Mouse (Mus musculus) hindbrain, embryonic 14.5 days (tissue): Measurements from ENCODE around the gene Klhl35. TPM values are rescaled to one million over a fixed set of nuclear protein-coding genes. Genes with fewer than 3 reads are reported as not detected.

ENCODE experiments used
- ATAC-seq: fragments of 200-750 bp; cut with Nextera tagmentation; 2 replicates; pipeline ENCODE4 v1.8.0; 2017; ENCODE audit warnings: moderate number of reproducible peaks, mild to moderate bottlenecking, moderate TSS enrichment, moderate library complexity; ENCODE audit not compliant: low FRiP score
- DNase-seq: peaks from one replicate; pipeline ENCODE4 v3.0.0-alpha.2; 2015; ENCODE audit warnings: low spot score
- H3K27ac ChIP-seq: fragments of 300-500 bp; sonication (generic); 2 replicates; pipeline ENCODE4 v1.5.1; 2014; ENCODE audit warnings: mild to moderate bottlenecking, moderate library complexity
- H3K27me3 ChIP-seq: fragments of 300-500 bp; sonication (generic); 2 replicates; pipeline ENCODE4 v1.6.1; 2014; ENCODE audit warnings: mild to moderate bottlenecking, low read length, mixed read lengths; ENCODE audit not compliant: control insufficient read depth, insufficient read depth
- H3K36me3 ChIP-seq: fragments of 300-500 bp; sonication (generic); replicated peaks from 2 replicates; pipeline ENCODE4 v1.6.1; 2014; ENCODE audit not compliant: control insufficient read depth, insufficient read depth
- H3K4me1 ChIP-seq: fragments of 300-500 bp; sonication (generic); replicated peaks from 2 replicates; pipeline ENCODE4 v1.6.1; 2014; ENCODE audit warnings: antibody characterized with exemption, low read length, mixed read lengths; ENCODE audit not compliant: control insufficient read depth, insufficient read depth
- H3K4me2 ChIP-seq: fragments of 300-500 bp; sonication (generic); replicated peaks from 2 replicates; pipeline ENCODE4 v1.6.1; 2014; ENCODE audit warnings: mild to moderate bottlenecking, moderate library complexity
- H3K4me3 ChIP-seq: fragments of 300-500 bp; sonication (generic); replicated peaks from 2 replicates; pipeline ENCODE4 v1.5.1; 2014; ENCODE audit warnings: mild to moderate bottlenecking, low read length
- H3K9ac ChIP-seq: fragments of 300-500 bp; sonication (generic); 2 replicates; pipeline ENCODE4 v1.6.1; 2014
- H3K9me3 ChIP-seq: fragments of 300-500 bp; sonication (generic); 2 replicates; pipeline ENCODE4 v1.6.1; 2016; ENCODE audit warnings: low read length; ENCODE audit not compliant: control insufficient read depth
- WGBS: fragments of 180-500 bp; shearing (Covaris S2); extraction: QIAGEN DNeasy Blood & Tissue Kit; methylation state at CpG from one replicate; pipeline ENCODE4 v1.1.7; 2014; 5-methylcytosine and 5-hydroxymethylcytosine counted together
- polyA plus RNA-seq: library from polyadenylated mRNA; unstranded; fragments of >200 nt; fragmentation: Nextera tagmentation; extraction: Ambion mirVana; gene quantifications from 2 replicates; pipeline ENCODE4 v1.2.1, GENCODE M21; 2014

Klhl35 gene
- polyA plus RNA-seq, 1 experiment from 2014 or later = 4.1 TPM

- DNase-seq (no peak), ATAC-seq (no peak)
- H3K4me2 ChIP-seq = no peak overlapping the region
- no peaks in the 10 kb centered on the region for H3K4me1 ChIP-seq
- 77% methylated on average over 8 of the region's 8 CpGs for WGBS
- no peak overlapping the region for H3K9ac ChIP-seq
- no peak overlapping the region for H3K27ac ChIP-seq
- no peak overlapping the region for H3K4me3 ChIP-seq
- H3K27me3 ChIP-seq = no peaks in the 10 kb centered on the region
- no peaks in the 10 kb centered on the region for H3K36me3 ChIP-seq
- H3K9me3 ChIP-seq = no peaks in the 10 kb centered on the region
Observed at GRCm38 (mm10) chr7:99523121-99523520, 57.3 kb downstream of the Klhl35 start.

Other genes with a start within 250 kb of the Klhl35 start
- 1.3 and 2.5 TPM in 2 replicates for gene Mogat2, start 227.4 kb upstream of the Klhl35 start, polyA plus RNA-seq
- gene Map6, start 198.6 kb upstream of the Klhl35 start, polyA plus RNA-seq = 122 and 135 TPM in 2 replicates
- 122 and 128 TPM in 2 replicates for gene Serpinh1, start 112.8 kb upstream of the Klhl35 start, polyA plus RNA-seq
- gene Gdpd5, start 84.6 kb upstream of the Klhl35 start, polyA plus RNA-seq = 37.7 and 46.2 TPM in 2 replicates
- 445 and 515 TPM in 2 replicates for gene Rps3, start 17.7 kb downstream of the Klhl35 start, polyA plus RNA-seq
- gene Arrb1, start 69.5 kb downstream of the Klhl35 start, polyA plus RNA-seq = 9.8 and 10.1 TPM in 2 replicates
- 1.7 and 2.5 TPM in 2 replicates for gene Tpbgl, start 161.1 kb downstream of the Klhl35 start, polyA plus RNA-seq
- gene Slco2b1, start 245.3 kb downstream of the Klhl35 start, polyA plus RNA-seq = 7.7 and 8.4 TPM in 2 replicates